10 mouse cellular contexts compared by ENCODE assay signal in genomic region chr2:120562859-120563234, GRCm38 (mm10). TPM values are rescaled to one million over a fixed set of nuclear protein-coding genes. Genes with fewer than 3 reads are reported as not detected.
A peak's percentile ranks its signal among the peaks of the same experiment; 100 is the strongest.
DNase-seq lines count a peak whose midpoint lies in the region; ATAC-seq and TF ChIP-seq lines count a peak whose summit lies in the region.
"Had no signal": no experiment of that assay in that cellular context is flagged by ENCODE, and none has a peak within 500 bp of the region (broad histone marks: within the 10 kb centered on the region; RNA-seq: fewer than 3 reads in every experiment).

No protein-coding gene starts in this region.

- no peak for DNase-seq in lung, adult 2 months
- no peak for DNase-seq in lung, postnatal 4 days
- DNase-seq in adrenal gland, postnatal 36 days, result no peak
- no peak for DNase-seq in retina, postnatal 1 day
- no peak for DNase-seq in cerebellum, postnatal 10 days
- DNase-seq: adrenal gland, postnatal 25 days; kidney, adult 18-20 months had no signal

- TF ChIP-seq CTCF in lung, adult 2 months (IDR thresholded peaks at IDR 0.05; ENCODE audit: insufficient read depth, low read length), result no peak

- peak overlapping the region; percentile 94 for H3K9ac ChIP-seq in embryonic facial prominence, embryonic 15.5 days
- peak overlapping the region; percentile 96 for H3K9ac ChIP-seq in limb, embryonic 12.5 days (replicated peaks)
- peak overlapping the region; percentile 82; the same call in 1 of the 2 replicates for H3K9ac ChIP-seq in neural tube, embryonic 14.5 days (replicated peaks; ENCODE audit: low read depth, low read length)

- peak overlapping the region; percentile 69 for H3K4me2 ChIP-seq in embryonic facial prominence, embryonic 15.5 days (replicated peaks)
- H3K4me2 ChIP-seq in limb, embryonic 12.5 days, result peak overlapping the region; percentile 72
- peak overlapping the region; percentile 87 for H3K4me2 ChIP-seq in neural tube, embryonic 14.5 days (ENCODE audit: low read depth, low read length)

- no peak for ATAC-seq in embryonic facial prominence, embryonic 15.5 days (ENCODE audit: insufficient number of reproducible peaks, low FRiP score, low TSS enrichment, low read depth)
- no peak for ATAC-seq in limb, embryonic 12.5 days (ENCODE audit: insufficient number of reproducible peaks, insufficient read depth, low FRiP score, low TSS enrichment, low read depth)
- no peak for ATAC-seq in neural tube, embryonic 14.5 days (ENCODE audit: low read depth)

- H3K4me1 ChIP-seq in lung, adult 2 months (ENCODE audit: control insufficient read depth, insufficient read depth, low read length), result peaks cover 3% of the 10 kb centered on the region; the same call in 1 of the 2 replicates
- H3K4me1 ChIP-seq in embryonic facial prominence, embryonic 15.5 days, result peaks cover 9% of the 10 kb centered on the region; the same call in 1 of the 2 replicates
- peaks cover 6% of the 10 kb centered on the region for H3K4me1 ChIP-seq in limb, embryonic 12.5 days (replicated peaks)
- H3K4me1 ChIP-seq in neural tube, embryonic 14.5 days (ENCODE audit: control insufficient read depth, insufficient read depth, low read length), result peaks cover 4% of the 10 kb centered on the region; the same call in 1 of the 2 replicates

- H3K27me3 ChIP-seq in embryonic facial prominence, embryonic 15.5 days, result no peaks in the 10 kb centered on the region
- H3K27me3 ChIP-seq in limb, embryonic 12.5 days, result no peaks in the 10 kb centered on the region
- no peaks in the 10 kb centered on the region for H3K27me3 ChIP-seq in neural tube, embryonic 14.5 days (ENCODE audit: control insufficient read depth, insufficient read depth, low read length)

- no peak overlapping the region for H3K27ac ChIP-seq in embryonic facial prominence, embryonic 15.5 days (replicated peaks)
- no peak overlapping the region for H3K27ac ChIP-seq in limb, embryonic 12.5 days
- no peak overlapping the region for H3K27ac ChIP-seq in neural tube, embryonic 14.5 days (ENCODE audit: low read depth, low read length)

- no peaks in the 10 kb centered on the region for H3K36me3 ChIP-seq in embryonic facial prominence, embryonic 15.5 days
- peaks cover 9% of the 10 kb centered on the region; the same call in 1 of the 2 replicates for H3K36me3 ChIP-seq in limb, embryonic 12.5 days
- no peaks in the 10 kb centered on the region for H3K36me3 ChIP-seq in neural tube, embryonic 14.5 days (ENCODE audit: control insufficient read depth, insufficient read depth, low read length)

- H3K9me3 ChIP-seq in embryonic facial prominence, embryonic 15.5 days (replicated peaks), result no peaks in the 10 kb centered on the region
- H3K9me3 ChIP-seq in limb, embryonic 12.5 days, result no peaks in the 10 kb centered on the region
- H3K9me3 ChIP-seq in neural tube, embryonic 14.5 days (ENCODE audit: control insufficient read depth, low read length), result no peaks in the 10 kb centered on the region

- WGBS in lung, adult 2 months, result 19% methylated on average over 9 of the region's 9 CpGs
- 22% methylated on average over 9 of the region's 9 CpGs for WGBS in embryonic facial prominence, embryonic 15.5 days
- 19% methylated on average over 9 of the region's 9 CpGs for WGBS in limb, embryonic 12.5 days
- WGBS in neural tube, embryonic 14.5 days, result 30% methylated on average over 9 of the region's 9 CpGs

- H3K4me3 ChIP-seq in lung, adult 2 months (replicated peaks; ENCODE audit: extremely low read depth, low read depth, low read length), result peak overlapping the region; percentile 76
- peak overlapping the region; percentile 93 for H3K4me3 ChIP-seq in embryonic facial prominence, embryonic 15.5 days (replicated peaks)
- peak overlapping the region; percentile 90 for H3K4me3 ChIP-seq in limb, embryonic 12.5 days (replicated peaks)
- peak overlapping the region; percentile 84 for H3K4me3 ChIP-seq in neural tube, embryonic 14.5 days (ENCODE audit: low read depth, low read length)

- no peak for TF ChIP-seq POLR2A in lung, adult 2 months (IDR thresholded peaks at IDR 0.05; ENCODE audit: borderline replicate concordance, extremely low read depth, low read depth, low read length)

RNA-seq across cellular contexts. Expression of gene Zfp106, which starts 0.8 kb away (rescaled TPM):
- polyA plus RNA-seq in lung, adult 2 months (2012; rRNA removed), result 48.6 and 51.0 TPM in 2 replicates
- 46.6 and 51.3 TPM in 2 replicates for polyA plus RNA-seq in embryonic facial prominence, embryonic 15.5 days (2015; fragmentation: Nextera tagmentation; extraction: Ambion mirVana)
- polyA plus RNA-seq in limb, embryonic 12.5 days (2016; fragmentation: Nextera tagmentation; extraction: Ambion mirVana), result 61.8 and 62.4 TPM in 2 replicates
- 44.2 and 54.5 TPM in 2 replicates for polyA plus RNA-seq in neural tube, embryonic 14.5 days (2014; fragmentation: Nextera tagmentation; extraction: Ambion mirVana)
- total RNA-seq in adrenal gland, postnatal 36 days (2021), result 100 to 1,000 TPM in 1 of 2 experiments, 10 to 100 TPM in 1; 92.4 to 101 TPM

RNA-seq across cellular contexts. Expression of gene Snap23, which starts 4.6 kb away (rescaled TPM):
- polyA plus RNA-seq in lung, adult 2 months (2012; rRNA removed), result 5.2 and 11.1 TPM in 2 replicates
- 50.7 and 51.0 TPM in 2 replicates for polyA plus RNA-seq in embryonic facial prominence, embryonic 15.5 days (2015; fragmentation: Nextera tagmentation; extraction: Ambion mirVana)
- polyA plus RNA-seq in limb, embryonic 12.5 days (2016; fragmentation: Nextera tagmentation; extraction: Ambion mirVana), result 55.7 and 57.6 TPM in 2 replicates
- polyA plus RNA-seq in neural tube, embryonic 14.5 days (2014; fragmentation: Nextera tagmentation; extraction: Ambion mirVana), result 19.3 and 19.8 TPM in 2 replicates
- 10 to 100 TPM; 61.8 to 73.3 TPM for total RNA-seq in adrenal gland, postnatal 36 days (2021)

RNA-seq across cellular contexts. Expression of gene Haus2, which starts 46.3 kb away (rescaled TPM):
- 2.1 and 3.2 TPM in 2 replicates for polyA plus RNA-seq in lung, adult 2 months (2012; rRNA removed)
- polyA plus RNA-seq in embryonic facial prominence, embryonic 15.5 days (2015; fragmentation: Nextera tagmentation; extraction: Ambion mirVana), result 20.6 and 22.4 TPM in 2 replicates
- polyA plus RNA-seq in limb, embryonic 12.5 days (2016; fragmentation: Nextera tagmentation; extraction: Ambion mirVana), result 29.2 and 29.7 TPM in 2 replicates
- polyA plus RNA-seq in neural tube, embryonic 14.5 days (2014; fragmentation: Nextera tagmentation; extraction: Ambion mirVana), result 29.8 and 30.6 TPM in 2 replicates
- total RNA-seq in adrenal gland, postnatal 36 days (2021), result 10 to 100 TPM; 10.5 to 15.4 TPM

RNA-seq across cellular contexts. Expression of gene Lrrc57, which starts 46.5 kb away (rescaled TPM):
- polyA plus RNA-seq in lung, adult 2 months (2012; rRNA removed), result 9.3 and 12.9 TPM in 2 replicates
- polyA plus RNA-seq in embryonic facial prominence, embryonic 15.5 days (2015; fragmentation: Nextera tagmentation; extraction: Ambion mirVana), result 24.7 and 26.3 TPM in 2 replicates
- polyA plus RNA-seq in limb, embryonic 12.5 days (2016; fragmentation: Nextera tagmentation; extraction: Ambion mirVana), result 24.6 and 27.3 TPM in 2 replicates
- polyA plus RNA-seq in neural tube, embryonic 14.5 days (2014; fragmentation: Nextera tagmentation; extraction: Ambion mirVana), result 29.6 and 32.5 TPM in 2 replicates
- total RNA-seq in adrenal gland, postnatal 36 days (2021), result 10 to 100 TPM; 14.4 to 19.6 TPM
